Mouse (Mus musculus) A20 (cell line): ENCODE results near the gene Six5.

ENCODE experiments used
- DNase-seq: peaks from one replicate; pipeline ENCODE4 v3.0.0-alpha.2; 2011; ENCODE audit warnings: low read depth, low spot score

Gene Six5

DNA sequence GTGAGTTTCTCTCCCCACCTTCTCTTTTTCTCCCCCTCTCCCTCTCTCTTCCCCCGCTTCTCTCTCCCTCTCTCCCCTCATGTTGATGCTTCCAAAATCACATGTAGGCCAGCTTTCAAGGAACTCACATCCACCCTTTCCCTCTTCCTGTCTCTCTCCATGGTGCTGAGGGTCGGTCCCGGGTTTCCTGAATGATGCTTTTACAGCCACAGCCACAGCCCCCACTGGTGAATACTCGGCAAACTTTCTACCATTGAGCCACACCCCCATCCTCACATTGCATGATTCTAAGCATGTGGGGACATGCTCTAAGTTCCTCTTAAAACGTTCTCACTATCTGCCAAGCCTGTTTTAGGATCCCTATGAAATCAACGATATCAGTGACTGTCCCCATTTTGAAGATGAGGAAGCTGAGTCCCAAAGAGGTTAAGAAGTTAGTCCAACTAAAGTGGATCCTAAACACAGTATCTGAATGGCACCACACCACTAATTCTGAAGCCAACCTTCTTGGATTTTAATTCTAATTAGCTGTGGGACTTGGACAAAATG is 53.2 kb downstream of the Six5 start:
- no peak for DNase-seq
